Mouse (Mus musculus): Measurements from ENCODE around the gene Mydgf. TPM values are rescaled to one million over a fixed set of nuclear protein-coding genes. Genes with fewer than 3 reads are reported as not detected.

Mydgf gene
- polyA plus RNA-seq, 1 experiment from 2014 or later: 89.2 TPM

- Histone ChIP-seq H3K9me3 (ENCODE audit: control insufficient read depth, low read length) (no peaks in the 10 kb centered on the region), H3K27me3 (ENCODE audit: control insufficient read depth, insufficient read depth, low read length) (peaks cover 63% of the 10 kb centered on the region), H3K27ac (ENCODE audit: low read depth, low read length) (no peak overlapping the region), H3K9ac (ENCODE audit: low read depth, low read length) (no peak overlapping the region), H3K4me1 (ENCODE audit: control insufficient read depth, insufficient read depth, low read length) (peaks cover 20% of the 10 kb centered on the region), H3K4me3 (ENCODE audit: low read length) (peak overlapping the region; percentile 33), H3K4me2 (replicated peaks; ENCODE audit: low read depth, low read length) (peak overlapping the region; percentile 67), H3K36me3 (ENCODE audit: control insufficient read depth, insufficient read depth, low read length) (no peaks in the 10 kb centered on the region)
- ATAC-seq (ENCODE audit: low FRiP score, low TSS enrichment): peak; percentile 30
- WGBS: under 1% methylated on average over 34 of the region's 47 CpGs
Measured at GRCm38 (mm10) chr17:56141702-56142605, 41.8 kb downstream of the Mydgf start.

- Histone ChIP-seq H3K4me1 (ENCODE audit: control insufficient read depth, insufficient read depth, low read length) (peaks cover 20% of the 10 kb centered on the region), H3K9ac (ENCODE audit: low read depth, low read length) (peak within 1 kb of the TSS; percentile 47), H3K9me3 (ENCODE audit: control insufficient read depth, low read length) (no peaks in the 10 kb centered on the region), H3K4me3 (ENCODE audit: low read length) (peak within 1 kb of the TSS; percentile 52), H3K27me3 (ENCODE audit: control insufficient read depth, insufficient read depth, low read length) (peaks cover 53% of the 10 kb centered on the region), H3K4me2 (replicated peaks; ENCODE audit: low read depth, low read length) (peak within 1 kb of the TSS; percentile 83), H3K27ac (ENCODE audit: low read depth, low read length) (no peak within 1 kb of the TSS), H3K36me3 (ENCODE audit: control insufficient read depth, insufficient read depth, low read length) (no peaks in the 10 kb centered on the region)
- WGBS: 1% methylated on average over 59 of the region's 79 CpGs
- ATAC-seq (ENCODE audit: low FRiP score, low TSS enrichment): no peak
Measured at GRCm38 (mm10) chr17:56139858-56140595, 43.7 kb downstream of the Mydgf start, which contains the start of gene Sema6b. Gene Sema6b, minus strand, starts transcription at chr17:56140343.

- H3K27ac ChIP-seq (ENCODE audit: low read depth, low read length): no peak overlapping the region
- peak overlapping the region; percentile 83 for H3K4me2 ChIP-seq (replicated peaks; ENCODE audit: low read depth, low read length)
- H3K9ac ChIP-seq (ENCODE audit: low read depth, low read length): peak overlapping the region; percentile 32; the same call in 1 of the 2 replicates
- H3K36me3 ChIP-seq (ENCODE audit: control insufficient read depth, insufficient read depth, low read length): no peaks in the 10 kb centered on the region
- peaks cover 22% of the 10 kb centered on the region for H3K4me1 ChIP-seq (ENCODE audit: control insufficient read depth, insufficient read depth, low read length)
- H3K4me3 ChIP-seq (ENCODE audit: low read length): peak overlapping the region; percentile 52
- peaks cover 49% of the 10 kb centered on the region for H3K27me3 ChIP-seq (ENCODE audit: control insufficient read depth, insufficient read depth, low read length)
- no peaks in the 10 kb centered on the region for H3K9me3 ChIP-seq (ENCODE audit: control insufficient read depth, low read length)
- no peak for ATAC-seq (ENCODE audit: low FRiP score, low TSS enrichment)
- 13% methylated on average over 19 of the region's 21 CpGs for WGBS
Measured at GRCm38 (mm10) chr17:56139355-56139754, 44.4 kb downstream of the Mydgf start.

GRCm38 (mm10) chr17:56137839-56138613 is 45.7 kb downstream of the Mydgf start:
- no peak for ATAC-seq (ENCODE audit: low FRiP score, low TSS enrichment)
- Histone ChIP-seq H3K27me3 (ENCODE audit: control insufficient read depth, insufficient read depth, low read length) (peaks cover 39% of the 10 kb centered on the region), H3K36me3 (ENCODE audit: control insufficient read depth, insufficient read depth, low read length) (no peaks in the 10 kb centered on the region), H3K4me2 (replicated peaks; ENCODE audit: low read depth, low read length) (peak overlapping the region; percentile 27; the same call in 1 of the 2 replicates), H3K9me3 (ENCODE audit: control insufficient read depth, low read length) (no peaks in the 10 kb centered on the region), H3K9ac (ENCODE audit: low read depth, low read length) (0 out of 2 replicates have a peak overlapping the region, but pooled peaks have one; percentile 24), H3K27ac (ENCODE audit: low read depth, low read length) (no peak overlapping the region), H3K4me3 (ENCODE audit: low read length) (peak overlapping the region; percentile 16; the same call in 1 of the 2 replicates), H3K4me1 (ENCODE audit: control insufficient read depth, insufficient read depth, low read length) (peaks cover 35% of the 10 kb centered on the region)
- WGBS: 15% methylated on average over 25 of the region's 25 CpGs

- peaks cover 33% of the 10 kb centered on the region for H3K27me3 ChIP-seq (ENCODE audit: control insufficient read depth, insufficient read depth, low read length)
Measured at GRCm38 (mm10) chr17:56136558-56136957, 47.2 kb downstream of the Mydgf start.

GRCm38 (mm10) chr17:56134463-56134971 is 49.2 kb downstream of the Mydgf start:
- Histone ChIP-seq H3K9ac (ENCODE audit: low read depth, low read length) (peak overlapping the region; percentile 35; the same call in 1 of the 2 replicates), H3K4me2 (replicated peaks; ENCODE audit: low read depth, low read length) (peak overlapping the region; percentile 45), H3K4me3 (ENCODE audit: low read length) (peak overlapping the region; percentile 14), H3K27ac (ENCODE audit: low read depth, low read length) (no peak overlapping the region), H3K4me1 (ENCODE audit: control insufficient read depth, insufficient read depth, low read length) (peaks cover 24% of the 10 kb centered on the region), H3K27me3 (ENCODE audit: control insufficient read depth, insufficient read depth, low read length) (peaks cover 16% of the 10 kb centered on the region), H3K36me3 (ENCODE audit: control insufficient read depth, insufficient read depth, low read length) (no peaks in the 10 kb centered on the region), H3K9me3 (ENCODE audit: control insufficient read depth, low read length) (no peaks in the 10 kb centered on the region)
- 5% methylated on average over 27 of the region's 27 CpGs for WGBS
- peak; percentile 16 for ATAC-seq (ENCODE audit: low FRiP score, low TSS enrichment)

More at GRCm38 (mm10) chr17:56136558-56136957, 47.2 kb downstream of the Mydgf start:
- Histone ChIP-seq H3K27ac (ENCODE audit: low read depth, low read length) (no peak overlapping the region), H3K4me1 (ENCODE audit: control insufficient read depth, insufficient read depth, low read length) (peaks cover 31% of the 10 kb centered on the region), H3K4me2 (replicated peaks; ENCODE audit: low read depth, low read length) (no peak overlapping the region), H3K9me3 (ENCODE audit: control insufficient read depth, low read length) (no peaks in the 10 kb centered on the region), H3K36me3 (ENCODE audit: control insufficient read depth, insufficient read depth, low read length) (no peaks in the 10 kb centered on the region), H3K4me3 (ENCODE audit: low read length) (no peak overlapping the region), H3K9ac (ENCODE audit: low read depth, low read length) (no peak overlapping the region)
- ATAC-seq (ENCODE audit: low FRiP score, low TSS enrichment): no peak
- 85% methylated on average over 7 of the region's 7 CpGs for WGBS

GRCm38 (mm10) chr17:56133457-56134363 is 50.0 kb downstream of the Mydgf start:
- Histone ChIP-seq H3K27ac (ENCODE audit: low read depth, low read length) (peak overlapping the region; percentile 55; the same call in 1 of the 2 replicates), H3K36me3 (ENCODE audit: control insufficient read depth, insufficient read depth, low read length) (no peaks in the 10 kb centered on the region), H3K4me2 (replicated peaks; ENCODE audit: low read depth, low read length) (peak overlapping the region; percentile 45), H3K4me1 (ENCODE audit: control insufficient read depth, insufficient read depth, low read length) (peaks cover 20% of the 10 kb centered on the region; the same call in 1 of the 2 replicates), H3K9me3 (ENCODE audit: control insufficient read depth, low read length) (no peaks in the 10 kb centered on the region), H3K4me3 (ENCODE audit: low read length) (peak overlapping the region; percentile 14), H3K27me3 (ENCODE audit: control insufficient read depth, insufficient read depth, low read length) (peaks cover 8% of the 10 kb centered on the region), H3K9ac (ENCODE audit: low read depth, low read length) (peak overlapping the region; percentile 35; the same call in 1 of the 2 replicates)
- WGBS: 17% methylated on average over 21 of the region's 21 CpGs
- peak; percentile 68 for ATAC-seq (ENCODE audit: low FRiP score, low TSS enrichment)
